Mouse (Mus musculus) small intestine, adult 2 months (tissue): Measurements from ENCODE around the gene Colec11. TPM values are rescaled to one million over a fixed set of nuclear protein-coding genes. Genes with fewer than 3 reads are reported as not detected.

Experiments
- H3K27ac ChIP-seq: fragments of 200-500 bp; 2 replicates; pipeline ENCODE4 v1.5.1; 2012; ENCODE audit warnings: low read depth, low read length, control low read depth, inconsistent platforms; ENCODE audit not compliant: insufficient read depth
- H3K27me3 ChIP-seq: fragments of 200-500 bp; 2 replicates; pipeline ENCODE4 v1.6.1; 2012; ENCODE audit warnings: mild to moderate bottlenecking, moderate library complexity, low read length, inconsistent platforms; ENCODE audit not compliant: control insufficient read depth, insufficient read depth
- H3K36me3 ChIP-seq: fragments of 200-500 bp; 2 replicates; pipeline ENCODE4 v1.6.1; 2012; ENCODE audit warnings: mild to moderate bottlenecking, low read length, control low read depth, inconsistent platforms; ENCODE audit not compliant: control insufficient read depth, insufficient read depth
- H3K4me1 ChIP-seq: fragments of 200-500 bp; 2 replicates; pipeline ENCODE4 v1.6.1; 2012; ENCODE audit warnings: low read length, inconsistent platforms, mixed read lengths; ENCODE audit not compliant: control insufficient read depth, insufficient read depth, insufficient read length
- H3K4me3 ChIP-seq: fragments of 200-500 bp; 2 replicates; pipeline ENCODE4 v1.5.1; 2012; ENCODE audit warnings: low read depth, mild to moderate bottlenecking, control low read depth, inconsistent platforms, low read length, moderate library complexity
- CTCF ChIP-seq: fragments of 200-500 bp; IDR thresholded peaks from 2 replicates; pipeline ENCODE4 v1.5.1; 2012; ENCODE audit warnings: low read depth, mild to moderate bottlenecking, control low read depth, inconsistent platforms, low read length, moderate library complexity, mixed read lengths; ENCODE audit not compliant: insufficient replicate concordance, insufficient read length; ENCODE audit errors: extremely low read depth
- POLR2A ChIP-seq: fragments of 200-500 bp; IDR thresholded peaks from 2 replicates; pipeline ENCODE4 v1.6.1; 2012; ENCODE audit warnings: low read depth, mild to moderate bottlenecking, control low read depth, inconsistent platforms, low read length, moderate library complexity
- WGBS: fragments of 180-500 bp; shearing (Covaris S2); methylation state at CpG from one replicate; pipeline ENCODE4 v1.1.7; 2018; 5-methylcytosine and 5-hydroxymethylcytosine counted together
- polyA plus RNA-seq: library from polyadenylated mRNA; depleted of rRNA; stranded (reverse); fragments of >200 nt; gene quantifications from 2 replicates; pipeline ENCODE4 v1.2.3, GENCODE M21; 2012

Colec11 gene
- polyA plus RNA-seq, 1 experiment = 0.13 TPM

DNA sequence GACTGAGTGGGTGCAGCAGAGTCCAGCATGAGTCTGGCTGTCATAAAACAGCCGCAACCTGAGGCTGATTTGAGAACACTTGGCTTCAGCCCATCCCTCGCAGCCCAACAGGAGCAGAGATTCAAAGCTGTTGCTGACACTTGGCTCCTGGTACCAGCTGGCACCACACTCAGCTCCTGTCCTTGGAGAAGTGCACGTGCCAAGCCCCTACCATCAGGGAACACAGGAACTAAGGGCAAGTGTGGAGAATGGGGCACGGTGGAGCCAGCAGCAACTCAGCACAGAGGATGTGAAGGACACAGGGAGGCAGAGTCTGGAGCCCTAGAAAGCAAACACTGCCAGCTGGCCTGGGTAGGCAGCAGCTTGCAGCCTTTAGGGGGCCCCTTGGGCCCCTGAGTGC is 20.9 kb downstream of the Colec11 start:
- no peak for TF ChIP-seq POLR2A
- no peak for TF ChIP-seq CTCF
- WGBS = 9% methylated on average over 4 of the region's 4 CpGs
- H3K36me3 ChIP-seq = no peaks in the 10 kb centered on the region
- no peaks in the 10 kb centered on the region for H3K27me3 ChIP-seq
- no peaks in the 10 kb centered on the region for H3K4me1 ChIP-seq
- no peak overlapping the region for H3K4me3 ChIP-seq
- H3K27ac ChIP-seq = no peak overlapping the region

DNA sequence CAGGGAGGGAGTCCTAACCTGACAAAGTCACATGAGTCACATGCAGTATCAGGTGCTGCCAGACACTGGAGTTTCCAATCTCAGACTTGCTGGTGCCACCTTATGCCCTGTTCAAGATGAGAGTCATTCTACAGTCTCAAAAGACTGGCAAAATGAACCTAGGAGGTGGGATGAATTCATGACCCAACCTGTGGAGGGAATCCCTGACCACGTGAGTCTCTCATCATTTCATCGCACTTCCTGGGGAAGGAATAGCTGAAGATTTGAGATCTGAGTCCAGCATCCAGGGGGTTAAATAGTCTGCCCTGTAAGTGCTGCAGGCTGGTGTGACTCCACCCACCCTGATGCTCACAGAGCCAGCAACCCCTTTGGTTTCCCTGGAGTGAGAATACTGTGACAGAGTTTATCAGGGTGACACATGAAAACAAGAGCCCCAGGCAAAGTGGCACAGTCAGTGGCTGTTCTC is 24.6 kb downstream of the Colec11 start:
- Histone ChIP-seq H3K27ac (no peak overlapping the region), H3K36me3 (no peaks in the 10 kb centered on the region), H3K4me1 (no peaks in the 10 kb centered on the region), H3K4me3 (no peak overlapping the region), H3K27me3 (no peaks in the 10 kb centered on the region)
- 56% methylated on average over 2 of the region's 2 CpGs for WGBS
- TF ChIP-seq CTCF = no peak
- no peak for TF ChIP-seq POLR2A

DNA sequence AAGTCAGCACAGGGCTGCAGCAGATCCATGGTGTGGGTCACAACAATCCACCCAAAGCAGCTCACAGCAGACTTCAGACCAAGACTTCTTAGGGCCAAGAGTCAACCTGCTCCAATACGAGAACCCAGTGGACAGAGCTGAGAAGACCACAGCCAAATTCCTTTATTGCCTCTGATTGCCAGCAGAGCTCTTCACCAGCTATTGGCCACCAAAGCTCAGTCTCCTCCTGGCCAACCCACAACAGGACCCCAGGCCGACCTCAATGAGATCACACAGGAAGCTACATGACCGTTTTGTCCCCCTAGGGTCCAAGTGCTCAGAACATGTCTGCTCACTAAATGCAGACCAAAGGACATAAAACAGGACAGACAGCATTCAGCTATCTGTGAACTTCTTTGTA is 25.1 kb downstream of the Colec11 start:
- H3K27ac ChIP-seq = no peak overlapping the region

DNA sequence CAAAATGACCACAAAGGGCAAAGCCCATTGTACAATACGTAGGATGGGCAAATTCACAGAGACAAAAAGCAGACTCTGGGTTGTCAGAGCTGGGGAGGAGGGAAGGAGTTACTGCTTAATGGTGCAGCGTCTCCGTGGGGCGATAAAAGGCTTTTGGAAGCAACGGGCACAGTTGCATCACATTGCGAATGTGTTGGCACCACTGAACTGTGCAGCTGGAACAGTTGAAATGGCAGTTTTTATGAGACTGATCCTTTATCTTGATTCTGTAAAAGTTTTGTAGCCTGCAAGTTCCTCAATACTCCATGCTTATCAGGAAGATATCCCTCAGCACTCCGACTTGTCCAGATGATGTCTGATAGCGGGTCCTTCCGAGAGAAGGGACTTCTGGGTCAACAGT is 25.5 kb downstream of the Colec11 start:
- TF ChIP-seq POLR2A (no peak), CTCF (no peak)
- Histone ChIP-seq H3K4me1 (no peaks in the 10 kb centered on the region), H3K36me3 (no peaks in the 10 kb centered on the region), H3K4me3 (no peak overlapping the region), H3K27ac (no peak overlapping the region), H3K27me3 (no peaks in the 10 kb centered on the region)
- 72% methylated on average over 9 of the region's 9 CpGs for WGBS

More for the DNA sequence above, 25.1 kb downstream of the Colec11 start:
- no peak for TF ChIP-seq CTCF
- 48% methylated on average over 3 of the region's 3 CpGs for WGBS
- Histone ChIP-seq H3K36me3 (no peaks in the 10 kb centered on the region), H3K4me1 (no peaks in the 10 kb centered on the region), H3K4me3 (no peak overlapping the region), H3K27me3 (no peaks in the 10 kb centered on the region)

DNA sequence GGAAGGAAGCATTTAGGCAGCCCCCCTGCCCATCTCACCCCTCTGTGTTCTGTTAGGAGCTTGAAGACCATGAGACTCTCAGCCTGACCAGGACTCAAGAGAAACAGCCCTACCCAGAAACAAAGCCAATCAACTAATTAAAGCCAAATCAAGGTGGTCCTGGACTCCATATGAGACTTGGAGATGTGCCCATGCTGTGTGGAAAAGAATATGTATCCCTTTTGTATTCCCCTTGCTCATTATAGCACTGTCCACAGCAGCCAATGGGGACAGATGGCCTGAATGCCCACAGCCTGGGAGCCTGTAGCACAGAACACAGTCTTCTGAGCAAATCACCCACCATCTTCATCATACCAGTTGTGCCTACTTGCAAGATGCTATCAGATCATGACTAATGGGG is 26.3 kb downstream of the Colec11 start:
- Histone ChIP-seq H3K4me3 (no peak overlapping the region), H3K27me3 (no peaks in the 10 kb centered on the region), H3K4me1 (no peaks in the 10 kb centered on the region), H3K27ac (no peak overlapping the region), H3K36me3 (no peaks in the 10 kb centered on the region)
- TF ChIP-seq CTCF (no peak), POLR2A (no peak)

DNA sequence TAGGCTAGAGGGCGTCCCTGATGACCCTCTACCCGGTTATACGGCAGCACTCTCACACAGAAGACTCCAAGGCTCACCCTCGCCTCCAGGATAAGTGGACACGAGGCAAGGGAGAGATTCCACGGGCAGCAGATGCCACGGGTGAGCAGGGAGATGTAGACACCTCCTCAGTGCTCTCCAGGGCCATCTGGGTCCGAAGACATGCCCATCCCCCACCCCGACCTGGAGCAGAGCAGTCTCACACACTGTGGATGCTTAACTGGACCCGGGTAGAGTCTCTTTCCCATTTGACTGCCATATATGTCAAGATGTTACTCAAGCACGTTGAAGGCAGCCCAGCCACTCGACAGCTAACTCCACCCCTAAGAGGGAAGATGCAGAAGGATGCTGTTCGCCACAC is 32.7 kb downstream of the Colec11 start:
- H3K4me1 ChIP-seq = peaks cover 2% of the 10 kb centered on the region; the same call in 1 of the 2 replicates
- TF ChIP-seq CTCF (no peak), POLR2A (no peak)
- 0 out of 2 replicates have a peak, but pooled peaks cover 3% of the 10 kb centered on the region for H3K27me3 ChIP-seq
- WGBS = 46% methylated on average over 13 of the region's 13 CpGs
- no peak overlapping the region for H3K4me3 ChIP-seq
- H3K27ac ChIP-seq = no peak overlapping the region
- H3K36me3 ChIP-seq = no peaks in the 10 kb centered on the region

DNA sequence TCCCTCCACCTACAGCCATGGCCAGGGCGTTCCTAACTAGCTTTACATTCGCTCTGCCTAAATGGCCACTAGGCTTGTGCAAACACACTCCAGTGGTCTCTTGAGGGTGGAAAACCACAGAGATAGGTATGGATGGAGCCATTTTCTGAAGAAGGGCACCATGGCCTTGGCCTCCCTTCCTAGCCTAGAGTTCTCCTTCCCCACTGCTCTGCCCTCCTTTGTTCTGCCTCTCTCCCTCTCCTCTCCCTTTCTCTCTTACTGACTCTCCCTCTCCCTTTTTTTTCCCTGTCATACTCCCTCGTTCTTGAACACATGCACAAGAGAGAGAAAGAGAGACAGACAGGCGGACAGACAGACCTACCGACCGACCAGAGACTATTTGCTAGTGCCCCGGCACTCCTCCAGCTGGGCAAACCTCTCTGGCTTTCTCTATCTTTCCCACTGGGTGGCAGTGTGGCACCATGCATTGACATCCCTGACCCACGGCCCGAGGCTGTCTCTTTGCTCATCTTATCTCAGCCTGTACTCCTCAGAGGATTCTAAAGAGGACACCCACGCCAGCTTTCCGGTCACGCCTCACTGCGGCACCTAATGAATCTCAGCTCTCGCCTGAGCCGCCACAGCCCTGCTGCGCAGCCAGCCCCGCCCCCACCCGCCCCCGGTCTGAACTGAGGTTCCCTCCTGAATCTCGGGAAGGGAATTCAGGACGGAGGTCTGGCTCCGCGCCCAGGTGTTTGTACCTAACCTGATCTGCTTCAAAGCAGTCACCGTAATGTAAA is 33.9 kb downstream of the Colec11 start:
- Histone ChIP-seq H3K36me3 (no peaks in the 10 kb centered on the region), H3K4me1 (peaks cover 2% of the 10 kb centered on the region; the same call in 1 of the 2 replicates), H3K27me3 (0 out of 2 replicates have a peak, but pooled peaks cover 3% of the 10 kb centered on the region), H3K27ac (no peak overlapping the region), H3K4me3 (peak overlapping the region; percentile 49)
- no peak for TF ChIP-seq POLR2A
- TF ChIP-seq CTCF = peak; percentile 72; the same call in 1 of the 2 replicates
- WGBS = 9% methylated on average over 24 of the region's 24 CpGs
